ENCODE assay signal across 7 mouse cellular contexts in the genomic region with DNA sequence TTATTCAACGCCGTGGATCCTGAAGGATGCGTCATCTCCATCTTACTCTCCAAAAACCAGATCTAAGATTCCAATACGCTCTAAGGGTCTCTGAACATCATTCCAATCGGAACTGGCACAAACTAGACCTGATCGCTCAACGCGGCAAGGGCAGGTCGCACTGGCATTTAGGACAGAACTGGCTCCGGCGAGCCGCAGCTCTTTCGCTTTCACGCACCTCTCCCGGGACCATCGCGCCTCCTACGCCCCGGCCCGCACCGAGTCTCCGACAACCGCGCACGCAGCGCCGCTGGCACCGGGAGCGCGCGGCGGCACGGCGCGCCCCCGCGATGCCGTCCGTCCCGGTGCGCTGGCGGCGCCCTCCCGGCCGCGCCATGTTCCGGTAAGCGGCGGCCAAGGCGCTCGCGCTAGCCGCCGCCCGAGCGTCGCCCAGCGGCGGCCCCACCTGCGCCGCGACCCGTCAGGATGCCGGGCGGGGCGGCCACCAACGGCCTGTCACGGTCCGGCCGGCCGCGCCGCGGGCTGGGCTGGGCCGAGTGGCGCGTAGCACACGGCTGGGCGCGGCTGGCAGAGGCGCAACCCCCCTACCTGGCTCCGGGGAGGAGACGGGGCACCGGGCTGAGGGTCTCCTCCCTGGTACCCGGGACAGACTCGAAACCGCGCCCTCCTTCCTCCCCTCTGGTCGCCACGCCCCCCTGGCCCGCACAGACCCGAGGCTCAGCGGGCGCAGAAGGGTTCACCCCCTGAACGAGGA. TPM values are rescaled to one million over a fixed set of nuclear protein-coding genes. Genes with fewer than 3 reads are reported as not detected.
A peak's percentile ranks its signal among the peaks of the same experiment; 100 is the strongest.
DNase-seq lines count a peak whose midpoint lies in the region; ATAC-seq and TF ChIP-seq lines count a peak whose summit lies in the region.

No protein-coding gene starts in this region.

- TF ChIP-seq POLR2A in ES-Bruce4 (IDR thresholded peaks at IDR 0.05; ENCODE audit: insufficient read depth, low read length), result no peak
- TF ChIP-seq POLR2A in lung, adult 2 months (IDR thresholded peaks at IDR 0.05; ENCODE audit: borderline replicate concordance, extremely low read depth, low read depth, low read length), result no peak

- peak; percentile 10 for DNase-seq in adrenal gland, adult 8-10 months
- DNase-seq in kidney, postnatal 36 days, result peak; percentile 14 to 59
- peak; percentile 57 for DNase-seq in lung, adult 2 months

- peaks cover 15% of the 10 kb centered on the region for H3K36me3 ChIP-seq in ES-Bruce4 (ENCODE audit: control insufficient read depth, insufficient read depth, low read length, poor library complexity, severe bottlenecking)
- H3K36me3 ChIP-seq in embryonic facial prominence, embryonic 13.5 days, result peaks cover 20% of the 10 kb centered on the region
- peaks cover 32% of the 10 kb centered on the region for H3K36me3 ChIP-seq in heart, embryonic 14.5 days (ENCODE audit: control insufficient read depth, insufficient read depth, low read length)

- peak overlapping the region; percentile 85 for H3K4me3 ChIP-seq in ES-Bruce4 (ENCODE audit: low read depth, low read length)
- H3K4me3 ChIP-seq in embryonic facial prominence, embryonic 13.5 days, result peak overlapping the region; percentile 96
- peak overlapping the region; percentile 88 to 96 for H3K4me3 ChIP-seq in heart, embryonic 14.5 days (ENCODE audit: control insufficient read depth in 1 of 2, insufficient read depth in 1 of 2, low read depth in 1 of 2, low read length in 2 of 2)
- H3K4me3 ChIP-seq in lung, adult 2 months (replicated peaks; ENCODE audit: extremely low read depth, low read depth, low read length), result peak overlapping the region; percentile 67

- no peaks in the 10 kb centered on the region for H3K9me3 ChIP-seq in ES-Bruce4 (replicated peaks; ENCODE audit: control insufficient read depth, insufficient read depth, low read length, poor library complexity, severe bottlenecking)
- no peaks in the 10 kb centered on the region for H3K9me3 ChIP-seq in embryonic facial prominence, embryonic 13.5 days
- H3K9me3 ChIP-seq in heart, embryonic 14.5 days (ENCODE audit: control insufficient read depth, low read length), result no peaks in the 10 kb centered on the region

- 0 out of 2 replicates have a peak overlapping the region, but pooled peaks have one; percentile 20 for H3K27ac ChIP-seq in ES-Bruce4 (ENCODE audit: insufficient read depth, low read length)
- peak overlapping the region; percentile 93 for H3K27ac ChIP-seq in embryonic facial prominence, embryonic 13.5 days
- H3K27ac ChIP-seq in heart, embryonic 14.5 days (replicated peaks in 1 of 2; ENCODE audit: control insufficient read depth in 1 of 2, insufficient read depth in 1 of 2, low read depth in 2 of 2, low read length in 2 of 2), result peak overlapping the region; percentile 82 to 87

- under 1% methylated on average over 81 of the region's 95 CpGs for WGBS in embryonic facial prominence, embryonic 13.5 days
- under 1% methylated on average over 81 of the region's 95 CpGs for WGBS in heart, embryonic 14.5 days
- WGBS in lung, adult 2 months, result under 1% methylated on average over 73 of the region's 95 CpGs

- no peak for TF ChIP-seq EP300 in ES-Bruce4 (IDR thresholded peaks at IDR 0.05; ENCODE audit: insufficient read depth, low read depth, low read length)

- TF ChIP-seq CTCF in ES-Bruce4 (IDR thresholded peaks at IDR 0.05; ENCODE audit: low read depth, low read length), result no peak
- TF ChIP-seq CTCF in lung, adult 2 months (IDR thresholded peaks at IDR 0.05; ENCODE audit: insufficient read depth, low read length), result no peak

- H3K4me1 ChIP-seq in ES-Bruce4 (ENCODE audit: control insufficient read depth, insufficient read depth, low read length), result no peaks in the 10 kb centered on the region
- peaks cover 30% of the 10 kb centered on the region for H3K4me1 ChIP-seq in embryonic facial prominence, embryonic 13.5 days
- 0 out of 4 replicates have a peak, but pooled peaks cover 0 to 7% of the 10 kb centered on the region in 2 experiments for H3K4me1 ChIP-seq in heart, embryonic 14.5 days (ENCODE audit: control insufficient read depth in 2 of 2, insufficient read depth in 2 of 2, low read length in 2 of 2)
- no peaks in the 10 kb centered on the region for H3K4me1 ChIP-seq in lung, adult 2 months (ENCODE audit: control insufficient read depth, insufficient read depth, low read length)

- peak overlapping the region; percentile 96 for H3K9ac ChIP-seq in ES-Bruce4 (ENCODE audit: low read depth, poor library complexity, severe bottlenecking)
- H3K9ac ChIP-seq in embryonic facial prominence, embryonic 13.5 days, result peak overlapping the region; percentile 85
- peak overlapping the region; percentile 82 for H3K9ac ChIP-seq in heart, embryonic 14.5 days (ENCODE audit: low read length)

- ATAC-seq in embryonic facial prominence, embryonic 13.5 days (ENCODE audit: insufficient number of reproducible peaks, insufficient read depth, low FRiP score, low TSS enrichment, low read depth), result peak; percentile 88
- peak; percentile 80 for ATAC-seq in heart, embryonic 14.5 days (ENCODE audit: insufficient number of reproducible peaks, insufficient read depth, low FRiP score, low read depth)
- peak; percentile 62; the same call in 1 of the 2 replicates for ATAC-seq in neutrophil, adult 5-6 weeks (ENCODE audit: extremely low read depth, insufficient number of reproducible peaks, low FRiP score, poor library complexity, severe bottlenecking)

- peaks cover 3% of the 10 kb centered on the region; the same call in 1 of the 2 replicates for H3K27me3 ChIP-seq in ES-Bruce4 (ENCODE audit: control insufficient read depth, insufficient read depth, low read length, poor library complexity, severe bottlenecking)
- no peaks in the 10 kb centered on the region for H3K27me3 ChIP-seq in embryonic facial prominence, embryonic 13.5 days
- no peaks in the 10 kb centered on the region for H3K27me3 ChIP-seq in heart, embryonic 14.5 days (ENCODE audit: control insufficient read depth, insufficient read depth, low read length)

- H3K4me2 ChIP-seq in embryonic facial prominence, embryonic 13.5 days, result peak overlapping the region; percentile 73
- peak overlapping the region; percentile 77 for H3K4me2 ChIP-seq in heart, embryonic 14.5 days (ENCODE audit: low read length)

RNA-seq across cellular contexts. Expression of a gene that starts 0.5 kb away (rescaled TPM):
- polyA plus RNA-seq in ES-Bruce4 (2011; ENCODE audit: insufficient read depth, insufficient read length, low read depth, missing spikeins), result 19.5 and 21.8 TPM in 2 replicates
- 10 to 100 TPM; 29.9 to 54.3 (median 38.0) TPM for total RNA-seq in adrenal gland, adult 8-10 months (2022)
- 41.4 and 45.9 TPM in 2 replicates for polyA plus RNA-seq in embryonic facial prominence, embryonic 13.5 days (2015; fragmentation: Nextera tagmentation; extraction: Ambion mirVana)
- polyA plus RNA-seq in heart, embryonic 14.5 days (2014; fragmentation: Nextera tagmentation; extraction: Ambion mirVana), result 18.4 and 22.0 TPM in 2 replicates
- 5.3 and 5.4 TPM in 2 replicates for polyA plus RNA-seq in lung, adult 2 months (2012; rRNA removed)
- total RNA-seq in neutrophil, adult 5-6 weeks (2017), result 113 and 128 TPM in 2 replicates

RNA-seq across cellular contexts. Expression of a gene that starts 25.0 kb away (rescaled TPM):
- polyA plus RNA-seq in ES-Bruce4 (2011; ENCODE audit: insufficient read depth, insufficient read length, low read depth, missing spikeins), result 211 and 233 TPM in 2 replicates
- 100 to 1,000 TPM; 232 to 318 (median 257) TPM for total RNA-seq in adrenal gland, adult 8-10 months (2022)
- polyA plus RNA-seq in embryonic facial prominence, embryonic 13.5 days (2015; fragmentation: Nextera tagmentation; extraction: Ambion mirVana), result 306 and 311 TPM in 2 replicates
- 713 and 726 TPM in 2 replicates for polyA plus RNA-seq in heart, embryonic 14.5 days (2014; fragmentation: Nextera tagmentation; extraction: Ambion mirVana)
- polyA plus RNA-seq in lung, adult 2 months (2012; rRNA removed), result 25.5 and 31.0 TPM in 2 replicates
- 56.5 and 59.2 TPM in 2 replicates for total RNA-seq in neutrophil, adult 5-6 weeks (2017)

RNA-seq across cellular contexts. Expression of a gene that starts 35.0 kb away (rescaled TPM):
- 23.5 and 26.9 TPM in 2 replicates for polyA plus RNA-seq in ES-Bruce4 (2011; ENCODE audit: insufficient read depth, insufficient read length, low read depth, missing spikeins)
- 10 to 100 TPM; 37.1 to 53.7 (median 46.1) TPM for total RNA-seq in adrenal gland, adult 8-10 months (2022)
- polyA plus RNA-seq in embryonic facial prominence, embryonic 13.5 days (2015; fragmentation: Nextera tagmentation; extraction: Ambion mirVana), result 42.9 and 45.6 TPM in 2 replicates
- polyA plus RNA-seq in heart, embryonic 14.5 days (2014; fragmentation: Nextera tagmentation; extraction: Ambion mirVana), result 25.6 and 28.4 TPM in 2 replicates
- 39.5 and 42.6 TPM in 2 replicates for polyA plus RNA-seq in lung, adult 2 months (2012; rRNA removed)
- total RNA-seq in neutrophil, adult 5-6 weeks (2017), result 33.0 and 34.7 TPM in 2 replicates

RNA-seq across cellular contexts. Expression of a gene that starts 47.0 kb away (rescaled TPM):
- polyA plus RNA-seq in ES-Bruce4 (2011; ENCODE audit: insufficient read depth, insufficient read length, low read depth, missing spikeins), result 29.4 and 38.2 TPM in 2 replicates
- 1 to 10 TPM; 5.4 to 7.1 (median 6.3) TPM for total RNA-seq in adrenal gland, adult 8-10 months (2022)
- 23.0 and 23.8 TPM in 2 replicates for polyA plus RNA-seq in embryonic facial prominence, embryonic 13.5 days (2015; fragmentation: Nextera tagmentation; extraction: Ambion mirVana)
- polyA plus RNA-seq in heart, embryonic 14.5 days (2014; fragmentation: Nextera tagmentation; extraction: Ambion mirVana), result 8.7 and 11.1 TPM in 2 replicates
- polyA plus RNA-seq in lung, adult 2 months (2012; rRNA removed), result 3.0 and 4.4 TPM in 2 replicates
- 13.7 and 16.6 TPM in 2 replicates for total RNA-seq in neutrophil, adult 5-6 weeks (2017)

Comparison
In these comparisons a context has a peak if more than half of its experiments do, and no peak if none do; other contexts are left out.
1. Peak in every context shown above with its lines: DNase-seq, ATAC-seq, H3K4me3 ChIP-seq and H3K27ac ChIP-seq.
2. H3K27ac ChIP-seq: peak in every context shown above with its lines; median percentile 93 in embryonic facial prominence, embryonic 13.5 days; 84 in heart, embryonic 14.5 days; 20 in ES-Bruce4.